Mouse (Mus musculus) G1E (cell line): ENCODE measurements around the gene Jam3. TPM values are rescaled to one million over a fixed set of nuclear protein-coding genes. Genes with fewer than 3 reads are reported as not detected.

ENCODE experiments used
- ATAC-seq: 2 replicates; pipeline ENCODE4 v1.8.0; 2016; ENCODE audit warnings: mild to moderate bottlenecking; ENCODE audit not compliant: insufficient number of reproducible peaks, poor library complexity, low FRiP score, severe bottlenecking; ENCODE audit errors: extremely low read depth
- DNase-seq: peaks from one replicate; pipeline ENCODE4 v3.0.0; 2012; ENCODE audit warnings: low spot score
- H3K27me3 ChIP-seq: 2 replicates; pipeline ENCODE4 v1.6.1; 2012; ENCODE audit warnings: mild to moderate bottlenecking, low read length, inconsistent platforms; ENCODE audit not compliant: insufficient read depth
- H3K36me3 ChIP-seq: replicated peaks from 2 replicates; pipeline ENCODE3; 2012; ENCODE audit warnings: mild to moderate bottlenecking, inconsistent platforms
- H3K4me1 ChIP-seq: 2 replicates; pipeline ENCODE4 v1.6.1; 2012; ENCODE audit warnings: low read depth, low read length, inconsistent platforms, mixed read lengths; ENCODE audit not compliant: insufficient read depth
- H3K4me3 ChIP-seq: 2 replicates; pipeline ENCODE4 v1.5.1; 2012; ENCODE audit warnings: low read depth, mild to moderate bottlenecking, inconsistent platforms, low read length, moderate library complexity, mixed read lengths
- H3K9me3 ChIP-seq: replicated peaks from 2 replicates; pipeline ENCODE4 v1.6.1; 2012; ENCODE audit warnings: inconsistent platforms
- CTCF ChIP-seq: IDR thresholded peaks from 2 replicates; pipeline ENCODE4 v1.5.1; 2012; ENCODE audit warnings: low read depth, low read length, inconsistent platforms, mixed read lengths
- GATA1 ChIP-seq: IDR thresholded peaks from 2 replicates; pipeline ENCODE4 v1.6.1; 2012; ENCODE audit warnings: borderline replicate concordance, low read length, inconsistent platforms, mixed read lengths
- GATA2 ChIP-seq: IDR thresholded peaks from 2 replicates; pipeline ENCODE4 v1.6.1; 2012; ENCODE audit warnings: low read depth, low read length, inconsistent platforms, borderline replicate concordance
- POLR2AphosphoS5 ChIP-seq: IDR thresholded peaks from 2 replicates; pipeline ENCODE4 v1.6.1; 2012; ENCODE audit warnings: low read depth, low read length, inconsistent platforms; ENCODE audit not compliant: insufficient replicate concordance
- TAL1 ChIP-seq: conservative IDR thresholded peaks from 2 replicates; pipeline ENCODE4 v1.6.1; 2012; ENCODE audit warnings: low read depth, low read length, inconsistent platforms, mixed read lengths
- polyA plus RNA-seq: library from polyadenylated mRNA; stranded (reverse); fragments of >175 nt; gene quantifications from 2 replicates; pipeline ENCODE4 v1.2.3, GENCODE M21; 2012
- total RNA-seq, 2 experiments: library from RNA; stranded (forward) in 1 of 2; stranded (reverse) in 1 of 2; fragments of 200-1000 nt in 1 of 2; fragments of >200 nt in 1 of 2; fragmentation: Nextera tagmentation in 1 of 2; gene quantifications; 2 replicates each; pipeline ENCODE4 v1.2.3; 2014 to 2017

Jam3 gene
- total and polyA plus RNA-seq, 3 experiments, result not detected

- no peaks in the 10 kb centered on the region for H3K36me3 ChIP-seq
- H3K4me1 ChIP-seq, result no peaks in the 10 kb centered on the region
- H3K9me3 ChIP-seq, result peaks cover 5% of the 10 kb centered on the region
- no peak for DNase-seq
- H3K4me3 ChIP-seq, result no peak overlapping the region
- TF ChIP-seq TAL1 (no peak), GATA2 (no peak), GATA1 (no peak), POLR2AphosphoS5 (no peak), CTCF (no peak)
- no peak for ATAC-seq
- peaks cover 4% of the 10 kb centered on the region; the same call in 1 of the 2 replicates for H3K27me3 ChIP-seq
Observed at GRCm38 (mm10) chr9:27153861-27154260, 1.4 kb downstream of the Jam3 start.

GRCm38 (mm10) chr9:27149836-27150235 is 5.4 kb downstream of the Jam3 start:
- Histone ChIP-seq H3K4me1 (no peaks in the 10 kb centered on the region), H3K27me3 (no peaks in the 10 kb centered on the region; the same call in 1 of the 2 replicates), H3K4me3 (no peak overlapping the region), H3K9me3 (no peaks in the 10 kb centered on the region), H3K36me3 (no peaks in the 10 kb centered on the region)
- ATAC-seq (no peak), DNase-seq (no peak)
- TF ChIP-seq CTCF (no peak), GATA2 (no peak), GATA1 (no peak), TAL1 (no peak), POLR2AphosphoS5 (no peak)

DNA sequence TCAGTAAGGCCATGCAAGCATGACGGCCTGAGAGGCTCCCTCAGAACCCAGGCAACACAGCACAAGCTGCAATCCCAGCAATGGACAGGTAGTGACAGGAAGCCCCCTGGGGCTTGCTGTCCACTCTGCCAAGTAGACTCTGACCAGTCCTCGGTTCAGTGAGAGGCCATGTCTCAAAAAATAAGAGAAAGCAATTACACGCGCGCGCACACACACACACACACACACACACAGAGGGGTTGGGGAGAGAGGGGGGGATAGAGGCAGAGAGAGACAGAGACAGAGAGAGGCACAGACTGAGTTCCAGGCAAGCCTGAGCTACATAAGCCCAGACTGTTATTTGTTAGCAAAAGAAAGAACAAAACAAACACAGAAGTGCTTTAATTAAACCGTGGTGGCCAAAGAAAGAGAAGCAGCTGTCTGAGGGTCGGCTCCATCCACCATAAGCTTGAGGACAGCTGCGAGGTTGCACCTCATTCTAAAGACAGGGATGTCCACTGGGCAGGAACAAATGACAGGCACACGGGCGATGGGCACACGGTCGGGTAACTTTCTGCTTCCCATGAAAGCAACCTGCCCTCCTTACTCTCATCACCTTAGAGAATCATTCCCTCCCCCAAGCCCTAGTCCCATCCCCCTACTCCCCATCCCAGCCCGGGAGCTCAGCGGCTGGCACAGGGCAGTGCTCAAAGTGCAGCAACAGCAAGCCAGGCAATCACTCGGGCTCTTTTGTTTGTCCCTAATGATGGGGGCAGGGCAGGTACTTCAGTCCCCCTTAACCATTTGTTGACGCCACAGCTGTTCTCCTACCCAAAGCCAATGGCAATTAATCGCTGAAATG is 6.4 kb downstream of the Jam3 start:
- H3K36me3 ChIP-seq, result no peaks in the 10 kb centered on the region
- no peaks in the 10 kb centered on the region for H3K4me1 ChIP-seq
- no peaks in the 10 kb centered on the region; the same call in 1 of the 2 replicates for H3K27me3 ChIP-seq
- DNase-seq (no peak), ATAC-seq (no peak)
- H3K4me3 ChIP-seq, result no peak overlapping the region
- TF ChIP-seq POLR2AphosphoS5 (no peak), GATA2 (no peak), CTCF (no peak), TAL1 (no peak), GATA1 (no peak)
- no peaks in the 10 kb centered on the region for H3K9me3 ChIP-seq

DNA sequence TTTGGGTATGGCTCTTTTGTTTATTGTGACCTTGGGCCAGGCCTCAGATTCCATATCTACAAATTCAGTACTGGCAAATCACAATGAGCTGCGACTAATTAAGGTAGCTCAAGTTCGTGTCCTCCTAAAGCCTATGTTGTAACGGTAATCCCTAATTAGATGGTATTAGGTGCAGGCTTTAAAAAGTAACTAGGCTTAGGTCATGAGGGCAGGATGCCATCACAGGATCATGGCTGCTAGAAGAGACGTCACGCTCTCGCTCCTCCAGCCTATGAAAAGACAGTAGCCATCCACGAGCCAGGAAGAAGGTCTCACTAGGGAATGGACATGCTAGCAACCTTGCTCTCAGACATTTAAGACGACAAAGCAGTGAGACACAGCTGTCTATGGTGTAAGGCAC is 7.3 kb downstream of the Jam3 start:
- ATAC-seq (no peak), DNase-seq (no peak)
- H3K9me3 ChIP-seq, result no peaks in the 10 kb centered on the region
- H3K27me3 ChIP-seq, result no peaks in the 10 kb centered on the region; the same call in 1 of the 2 replicates
- H3K36me3 ChIP-seq, result no peaks in the 10 kb centered on the region
- TF ChIP-seq POLR2AphosphoS5 (no peak), GATA1 (no peak), GATA2 (no peak), CTCF (no peak), TAL1 (no peak)
- H3K4me3 ChIP-seq, result no peak overlapping the region
- H3K4me1 ChIP-seq, result no peaks in the 10 kb centered on the region

- Histone ChIP-seq H3K4me1 (no peaks in the 10 kb centered on the region), H3K4me3 (no peak overlapping the region), H3K36me3 (no peaks in the 10 kb centered on the region), H3K27me3 (no peaks in the 10 kb centered on the region; the same call in 1 of the 2 replicates), H3K9me3 (no peaks in the 10 kb centered on the region)
- TF ChIP-seq CTCF (no peak), GATA1 (no peak), TAL1 (no peak), POLR2AphosphoS5 (no peak), GATA2 (no peak)
- ATAC-seq, result no peak
- DNase-seq, result no peak
Observed at GRCm38 (mm10) chr9:27146826-27147225, 8.4 kb downstream of the Jam3 start.

GRCm38 (mm10) chr9:27144996-27145395 is 10.2 kb downstream of the Jam3 start:
- Histone ChIP-seq H3K36me3 (no peaks in the 10 kb centered on the region), H3K9me3 (no peaks in the 10 kb centered on the region), H3K4me1 (no peaks in the 10 kb centered on the region), H3K4me3 (no peak overlapping the region), H3K27me3 (no peaks in the 10 kb centered on the region; the same call in 1 of the 2 replicates)
- TF ChIP-seq TAL1 (no peak), GATA1 (no peak), POLR2AphosphoS5 (no peak), CTCF (no peak)
- no peak for DNase-seq
- ATAC-seq, result no peak
